Mouse (Mus musculus) T-helper 17 cell (primary cell): Measurements from ENCODE around the gene Gk5.

Experiments
- in situ Hi-C, 2 experiments: fragments of 300-600 bp; cut with MboI, MseI; formaldehyde crosslinking; loops; 1 replicate in 1 of 2; 2 replicates in 1 of 2; pipeline ENCODE4 v1.15.1; 2025; ENCODE audit warnings: high pct_unique_total_duplicates in 2 of 2

Gk5 gene

DNA sequence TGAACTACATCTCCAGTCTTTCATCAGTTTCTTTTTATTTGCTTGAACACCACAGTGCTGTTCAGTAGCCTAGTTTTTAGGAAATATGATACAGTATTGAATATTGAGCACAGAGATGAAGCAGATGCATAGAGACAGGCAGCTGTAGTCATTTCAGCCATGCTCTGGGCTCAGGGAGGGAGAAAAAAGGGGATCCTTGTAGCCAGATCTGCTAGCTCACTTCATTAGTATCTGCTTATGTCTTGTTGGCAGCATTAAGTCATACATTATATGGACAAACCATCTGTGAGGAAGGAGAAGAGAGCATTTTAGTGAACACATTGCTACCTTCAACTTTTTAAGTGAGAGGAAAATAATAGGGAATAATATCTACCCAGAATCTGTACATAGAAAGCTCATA is 101.3 kb downstream of the Gk5 start:
- in situ Hi-C loops, result no loop called here

DNA sequence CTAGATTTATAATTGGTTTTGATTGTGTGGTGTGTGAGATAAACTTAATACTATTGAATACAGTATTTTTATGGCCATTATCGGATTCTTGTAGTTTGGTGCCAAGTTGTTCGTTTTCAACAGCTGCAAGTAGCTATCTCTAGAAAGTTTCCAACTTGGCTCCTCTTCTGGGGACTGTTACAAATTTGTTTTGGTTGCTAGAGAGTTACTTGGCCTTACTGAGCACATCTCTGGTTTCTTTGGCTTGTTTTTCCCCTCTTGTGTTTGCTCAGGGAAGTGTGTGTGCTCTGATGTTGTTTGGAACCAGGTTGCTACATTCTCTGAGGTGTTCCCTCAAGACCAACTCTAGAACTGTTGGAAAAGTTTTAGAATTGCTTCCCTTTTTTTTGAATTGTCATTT is 104.1 kb downstream of the Gk5 start:
- in situ Hi-C loops, result no loop called here

DNA sequence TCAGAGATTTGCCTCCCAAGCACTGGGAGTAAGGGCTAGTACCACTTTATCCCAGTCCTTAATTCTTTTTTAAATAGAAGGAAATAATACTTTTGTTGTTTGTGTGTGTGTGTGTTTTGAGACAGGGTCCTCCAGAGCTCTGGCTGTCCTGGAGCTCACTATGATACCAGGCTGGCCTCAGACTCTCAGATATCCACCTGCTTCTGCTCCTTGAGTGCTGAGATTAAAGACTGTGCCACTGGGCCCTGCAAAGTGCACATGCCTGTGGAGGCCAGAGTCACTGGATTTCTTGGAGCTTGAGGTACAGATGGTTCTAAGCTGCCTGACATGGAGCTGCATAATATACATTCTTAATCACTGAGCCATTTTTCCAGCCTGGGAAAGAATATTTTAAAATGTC is 109.1 kb downstream of the Gk5 start:
- in situ Hi-C loops, result no loop called here

DNA sequence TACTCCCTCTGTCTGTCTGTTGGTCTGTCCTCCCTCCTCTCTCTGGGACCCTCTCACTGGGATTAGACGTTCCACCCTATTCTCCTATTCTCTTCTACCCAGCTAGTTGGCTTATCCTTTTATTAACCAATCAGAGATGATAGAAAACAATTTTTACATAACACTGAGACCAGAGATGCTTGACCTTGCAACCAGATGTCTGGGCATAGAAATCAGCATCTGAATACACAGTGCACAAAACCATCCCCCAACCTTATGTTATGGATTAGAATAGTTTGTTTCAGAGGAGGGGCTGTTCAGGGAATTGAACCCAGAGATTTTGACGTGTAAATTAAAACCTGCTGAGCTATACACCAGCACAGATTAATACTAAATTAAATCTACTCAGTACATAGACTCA is 111.1 kb downstream of the Gk5 start:
- in situ Hi-C loops, result no loop called here
